In the genomic region with DNA sequence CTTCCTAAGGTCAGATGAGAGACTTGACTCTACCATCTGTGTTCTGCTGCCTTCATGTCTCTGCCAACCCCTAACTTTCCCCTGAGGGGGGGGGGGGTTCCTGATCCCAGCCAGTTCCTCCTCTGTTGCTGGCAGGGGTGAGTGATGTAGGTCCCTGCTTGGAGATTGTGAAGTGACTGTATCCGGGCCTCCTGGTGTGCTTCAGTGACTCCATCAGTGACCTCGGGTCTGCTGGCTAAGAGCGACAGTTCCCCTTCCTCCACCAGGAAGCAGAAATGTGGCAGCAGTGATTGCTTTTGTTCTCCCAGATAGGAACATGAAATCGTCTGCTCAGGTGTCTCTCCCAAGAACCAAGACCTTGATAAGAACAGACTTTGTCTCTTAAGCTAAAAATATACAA, we compare ENCODE assay signal across 20 mouse cellular contexts. TPM values are rescaled to one million over a fixed set of nuclear protein-coding genes. Genes with fewer than 3 reads are reported as not detected.
A peak's percentile ranks its signal among the peaks of the same experiment; 100 is the strongest.
DNase-seq lines count a peak whose midpoint lies in the region; ATAC-seq and TF ChIP-seq lines count a peak whose summit lies in the region.
"Had no signal": no experiment of that assay in that cellular context is flagged by ENCODE, and none has a peak within 500 bp of the region (broad histone marks: within the 10 kb centered on the region; RNA-seq: fewer than 3 reads in every experiment).

No protein-coding gene starts in this region.

- no peak for TF ChIP-seq EP300 in stomach, postnatal 0 days (optimal IDR thresholded peaks at IDR 0.05)

- no peaks in the 10 kb centered on the region for H3K36me3 ChIP-seq in kidney, embryonic 15.5 days
- no peaks in the 10 kb centered on the region for H3K36me3 ChIP-seq in stomach, embryonic 16.5 days (ENCODE audit: control insufficient read depth, insufficient read depth, low read length)
- H3K36me3 ChIP-seq in stomach, postnatal 0 days (ENCODE audit: control insufficient read depth, insufficient read depth, low read length), result no peaks in the 10 kb centered on the region
- H3K36me3 ChIP-seq: embryonic facial prominence, embryonic 12.5 days; heart, embryonic 13.5 days; hindbrain, embryonic 12.5 days had no signal

- H3K4me3 ChIP-seq in kidney, embryonic 15.5 days (replicated peaks), result no peak overlapping the region
- H3K4me3 ChIP-seq in stomach, embryonic 16.5 days (replicated peaks; ENCODE audit: low read length), result no peak overlapping the region
- H3K4me3 ChIP-seq in stomach, postnatal 0 days (ENCODE audit: low read depth, low read length), result no peak overlapping the region

- peak; percentile 39 for DNase-seq in adrenal gland, adult 2 months
- DNase-seq in adrenal gland, postnatal 4 days (ENCODE audit: low spot score in 2 of 2), result no peak
- peak; percentile 59 for DNase-seq in kidney, postnatal 10 days
- no peak for DNase-seq in stomach, postnatal 0 days (ENCODE audit: low spot score)
- DNase-seq in thymus, postnatal 4 days, result peak; percentile 48
- no peak for DNase-seq in spleen, postnatal 36 days (ENCODE audit: low spot score in 2 of 2)
- DNase-seq: cerebellum, adult 11 months; cerebellum, postnatal 36 days; gastrocnemius, postnatal 25 days; left cerebral cortex, postnatal 4 days; midbrain, embryonic 14.5 days; spleen, adult 18-20 months had no signal

- no peak overlapping the region for H3K27ac ChIP-seq in kidney, embryonic 15.5 days
- H3K27ac ChIP-seq in stomach, embryonic 16.5 days (ENCODE audit: low read length), result no peak overlapping the region
- no peak overlapping the region for H3K27ac ChIP-seq in stomach, postnatal 0 days (replicated peaks)
- H3K27ac ChIP-seq: embryonic facial prominence, embryonic 12.5 days; heart, embryonic 13.5 days; hindbrain, embryonic 12.5 days; kidney, postnatal 0 days; liver, embryonic 14.5 days; macrophage had no signal

- H3K4me1 ChIP-seq in kidney, embryonic 15.5 days, result peaks cover 8% of the 10 kb centered on the region
- 0 out of 2 replicates have a peak, but pooled peaks cover 6% of the 10 kb centered on the region for H3K4me1 ChIP-seq in stomach, embryonic 16.5 days (ENCODE audit: control insufficient read depth, insufficient read depth, low read length)
- no peaks in the 10 kb centered on the region for H3K4me1 ChIP-seq in stomach, postnatal 0 days (replicated peaks; ENCODE audit: control insufficient read depth, insufficient read depth)

- 49% methylated on average over 4 of the region's 4 CpGs for WGBS in kidney, embryonic 15.5 days
- 44% methylated on average over 4 of the region's 4 CpGs for WGBS in stomach, embryonic 16.5 days
- 41% methylated on average over 4 of the region's 4 CpGs for WGBS in stomach, postnatal 0 days

- no peak for TF ChIP-seq CTCF in stomach, postnatal 0 days (IDR thresholded peaks at IDR 0.05; ENCODE audit: low read depth)

- H3K4me2 ChIP-seq in kidney, embryonic 15.5 days, result no peak overlapping the region
- H3K4me2 ChIP-seq in stomach, embryonic 16.5 days (ENCODE audit: low read depth, low read length), result no peak overlapping the region
- no peak overlapping the region for H3K4me2 ChIP-seq in stomach, postnatal 0 days (replicated peaks; ENCODE audit: low read depth)

- H3K9me3 ChIP-seq in kidney, embryonic 15.5 days (replicated peaks), result no peaks in the 10 kb centered on the region
- no peaks in the 10 kb centered on the region for H3K9me3 ChIP-seq in stomach, embryonic 16.5 days (replicated peaks; ENCODE audit: control insufficient read depth, low read length)
- H3K9me3 ChIP-seq in stomach, postnatal 0 days (ENCODE audit: control insufficient read depth, low read length), result no peaks in the 10 kb centered on the region
- H3K9me3 ChIP-seq: embryonic facial prominence, embryonic 12.5 days; heart, embryonic 13.5 days; hindbrain, embryonic 12.5 days had no signal

- peaks cover 18% of the 10 kb centered on the region for H3K27me3 ChIP-seq in kidney, embryonic 15.5 days
- peaks cover 2% of the 10 kb centered on the region; the same call in 1 of the 2 replicates for H3K27me3 ChIP-seq in stomach, embryonic 16.5 days (ENCODE audit: control insufficient read depth, insufficient read depth, low read length)
- H3K27me3 ChIP-seq in stomach, postnatal 0 days (ENCODE audit: control insufficient read depth, insufficient read depth, low read length), result no peaks in the 10 kb centered on the region

- no peak for ATAC-seq in kidney, embryonic 15.5 days (replicated peaks; ENCODE audit: low FRiP score)
- ATAC-seq in stomach, embryonic 16.5 days (ENCODE audit: insufficient read depth, low FRiP score), result 0 out of 2 replicates have a peak, but pooled peaks have one; percentile 13
- no peak for ATAC-seq in stomach, postnatal 0 days (ENCODE audit: low FRiP score, low TSS enrichment)

- H3K9ac ChIP-seq in kidney, embryonic 15.5 days, result no peak overlapping the region
- no peak overlapping the region for H3K9ac ChIP-seq in stomach, embryonic 16.5 days (ENCODE audit: low read length)
- no peak overlapping the region for H3K9ac ChIP-seq in stomach, postnatal 0 days (ENCODE audit: low read length)
- H3K9ac ChIP-seq: embryonic facial prominence, embryonic 12.5 days; hindbrain, embryonic 12.5 days; liver, embryonic 14.5 days had no signal

RNA-seq across cellular contexts. Expression of a gene that starts 0.8 kb away (rescaled TPM):
- not detected for total RNA-seq in adrenal gland, adult 2 months (2021)
- not detected in 2 replicates for polyA plus RNA-seq in adrenal gland, adult 2 months (2012; rRNA removed)
- total RNA-seq in adrenal gland, postnatal 4 days (2021), result under 1 TPM in 1 of 2 experiments, not detected in 1; 0.34 TPM
- polyA plus RNA-seq in kidney, embryonic 15.5 days (2015; fragmentation: Nextera tagmentation; extraction: Ambion mirVana), result 0.40 and 0.90 TPM in 2 replicates
- polyA plus RNA-seq in stomach, embryonic 16.5 days (2015; fragmentation: Nextera tagmentation; extraction: Ambion mirVana), result 0.36 and 0.92 TPM in 2 replicates
- polyA plus RNA-seq in stomach, postnatal 0 days (2015; fragmentation: Nextera tagmentation; extraction: Ambion mirVana), result 0.10 and 0.18 TPM in 2 replicates
- total RNA-seq: gastrocnemius, postnatal 25 days; left cerebral cortex, postnatal 4 days had no signal
- polyA plus RNA-seq: hindbrain, embryonic 12.5 days; macrophage had no signal

RNA-seq across cellular contexts. Expression of a gene that starts 12.6 kb away (rescaled TPM):
- not detected for total RNA-seq in adrenal gland, adult 2 months (2021)
- polyA plus RNA-seq in adrenal gland, adult 2 months (2012; rRNA removed), result not detected in 2 replicates
- total RNA-seq in adrenal gland, postnatal 4 days (2021), result not detected
- 0.13 TPM in 1 of 2 replicates, not detected in the other for polyA plus RNA-seq in kidney, embryonic 15.5 days (2015; fragmentation: Nextera tagmentation; extraction: Ambion mirVana)
- polyA plus RNA-seq in stomach, embryonic 16.5 days (2015; fragmentation: Nextera tagmentation; extraction: Ambion mirVana), result not detected in 2 replicates
- polyA plus RNA-seq in stomach, postnatal 0 days (2015; fragmentation: Nextera tagmentation; extraction: Ambion mirVana), result not detected in 2 replicates
- total RNA-seq: gastrocnemius, postnatal 25 days; left cerebral cortex, postnatal 4 days had no signal
- polyA plus RNA-seq: embryonic facial prominence, embryonic 12.5 days; heart, embryonic 13.5 days; hindbrain, embryonic 12.5 days; kidney, postnatal 0 days; liver, embryonic 14.5 days; midbrain, embryonic 14.5 days had no signal

RNA-seq across cellular contexts. Expression of a gene that starts 22.5 kb away (rescaled TPM):
- total RNA-seq in adrenal gland, adult 2 months (2021), result not detected
- not detected in 2 replicates for polyA plus RNA-seq in adrenal gland, adult 2 months (2012; rRNA removed)
- total RNA-seq in adrenal gland, postnatal 4 days (2021), result not detected
- not detected in 2 replicates for polyA plus RNA-seq in kidney, embryonic 15.5 days (2015; fragmentation: Nextera tagmentation; extraction: Ambion mirVana)
- not detected in 2 replicates for polyA plus RNA-seq in stomach, embryonic 16.5 days (2015; fragmentation: Nextera tagmentation; extraction: Ambion mirVana)
- not detected in 2 replicates for polyA plus RNA-seq in stomach, postnatal 0 days (2015; fragmentation: Nextera tagmentation; extraction: Ambion mirVana)
- total RNA-seq: gastrocnemius, postnatal 25 days had no signal
- polyA plus RNA-seq: embryonic facial prominence, embryonic 12.5 days; heart, embryonic 13.5 days; hindbrain, embryonic 12.5 days; kidney, postnatal 0 days; liver, embryonic 14.5 days; macrophage; midbrain, embryonic 14.5 days had no signal

RNA-seq across cellular contexts. Expression of a gene that starts 22.8 kb away (rescaled TPM):
- 10 to 100 TPM; 13.3 to 20.2 TPM for total RNA-seq in adrenal gland, adult 2 months (2021)
- 43.0 and 52.5 TPM in 2 replicates for polyA plus RNA-seq in adrenal gland, adult 2 months (2012; rRNA removed)
- total RNA-seq in adrenal gland, postnatal 4 days (2021), result 10 to 100 TPM; 22.0 to 22.5 TPM
- polyA plus RNA-seq in kidney, embryonic 15.5 days (2015; fragmentation: Nextera tagmentation; extraction: Ambion mirVana), result 4.1 and 5.3 TPM in 2 replicates
- 8.3 and 10.7 TPM in 2 replicates for polyA plus RNA-seq in stomach, embryonic 16.5 days (2015; fragmentation: Nextera tagmentation; extraction: Ambion mirVana)
- polyA plus RNA-seq in stomach, postnatal 0 days (2015; fragmentation: Nextera tagmentation; extraction: Ambion mirVana), result 5.5 and 6.1 TPM in 2 replicates

RNA-seq across cellular contexts. Expression of a gene that starts 23.0 kb away (rescaled TPM):
- 1 to 10 TPM; 2.0 to 3.9 TPM for total RNA-seq in adrenal gland, adult 2 months (2021)
- polyA plus RNA-seq in adrenal gland, adult 2 months (2012; rRNA removed), result 2.2 and 4.6 TPM in 2 replicates
- total RNA-seq in adrenal gland, postnatal 4 days (2021), result 1 to 10 TPM; 1.9 to 3.5 TPM
- 1.3 and 1.8 TPM in 2 replicates for polyA plus RNA-seq in kidney, embryonic 15.5 days (2015; fragmentation: Nextera tagmentation; extraction: Ambion mirVana)
- 1.7 and 1.8 TPM in 2 replicates for polyA plus RNA-seq in stomach, embryonic 16.5 days (2015; fragmentation: Nextera tagmentation; extraction: Ambion mirVana)
- polyA plus RNA-seq in stomach, postnatal 0 days (2015; fragmentation: Nextera tagmentation; extraction: Ambion mirVana), result 1.5 and 1.6 TPM in 2 replicates

Comparison
In these comparisons a context has a peak if more than half of its experiments do, and no peak if none do; other contexts are left out.
1. DNase-seq: peak in adrenal gland, adult 2 months (single experiment), kidney, postnatal 10 days (single experiment) and thymus, postnatal 4 days (single experiment); none in adrenal gland, postnatal 4 days (0 of 2), stomach, postnatal 0 days (single experiment) and spleen, postnatal 36 days (0 of 2).